Mouse (Mus musculus) cerebellum, adult 8-10 months (tissue): Measurements from ENCODE around the gene Nfkbil1.
A peak's percentile ranks its signal among the peaks of the same experiment; 100 is the strongest.

Experiments
- DNase-seq: peaks from one replicate; pipeline ENCODE4 v3.0.0; 2022

Gene Nfkbil1

DNA sequence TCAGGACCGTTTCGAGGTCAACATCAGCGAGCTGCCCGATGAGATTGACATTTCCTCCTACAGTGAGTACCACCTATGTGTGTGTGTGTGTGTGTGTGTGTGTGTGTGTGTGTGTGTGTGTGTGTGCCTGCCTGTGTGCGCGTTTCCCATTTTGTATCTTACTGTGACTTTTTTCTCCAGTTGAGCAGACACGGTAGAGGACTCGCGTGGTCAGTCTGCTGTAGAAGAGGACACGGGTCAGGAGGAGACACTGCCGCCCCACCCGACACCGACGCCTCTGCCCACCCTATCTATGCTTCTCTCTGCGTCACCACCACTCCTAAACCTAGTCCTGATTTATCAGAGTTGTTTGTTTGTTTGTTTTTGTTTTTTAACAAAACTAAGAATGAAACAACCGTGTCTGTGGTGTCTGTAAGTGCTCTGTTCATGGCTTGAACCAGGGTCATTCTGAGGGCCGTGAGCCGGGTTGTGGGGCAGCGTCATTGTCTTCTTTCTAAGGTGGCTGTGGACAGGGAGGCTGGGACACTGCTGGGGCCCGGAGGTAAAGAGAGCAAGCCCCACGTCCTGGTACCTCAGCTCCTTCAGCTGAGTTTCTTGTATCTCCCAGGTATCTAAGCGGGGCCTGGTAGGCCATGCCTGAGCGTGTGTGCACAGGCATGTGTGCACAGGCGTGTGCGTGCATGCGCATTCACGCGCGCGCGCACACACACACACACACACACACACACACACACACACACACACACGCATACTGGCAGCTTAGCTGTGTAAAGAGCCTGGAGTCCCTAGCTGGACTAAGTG, 17.9 kb upstream of the Nfkbil1 start:
- DNase-seq: peak; percentile 7

DNA sequence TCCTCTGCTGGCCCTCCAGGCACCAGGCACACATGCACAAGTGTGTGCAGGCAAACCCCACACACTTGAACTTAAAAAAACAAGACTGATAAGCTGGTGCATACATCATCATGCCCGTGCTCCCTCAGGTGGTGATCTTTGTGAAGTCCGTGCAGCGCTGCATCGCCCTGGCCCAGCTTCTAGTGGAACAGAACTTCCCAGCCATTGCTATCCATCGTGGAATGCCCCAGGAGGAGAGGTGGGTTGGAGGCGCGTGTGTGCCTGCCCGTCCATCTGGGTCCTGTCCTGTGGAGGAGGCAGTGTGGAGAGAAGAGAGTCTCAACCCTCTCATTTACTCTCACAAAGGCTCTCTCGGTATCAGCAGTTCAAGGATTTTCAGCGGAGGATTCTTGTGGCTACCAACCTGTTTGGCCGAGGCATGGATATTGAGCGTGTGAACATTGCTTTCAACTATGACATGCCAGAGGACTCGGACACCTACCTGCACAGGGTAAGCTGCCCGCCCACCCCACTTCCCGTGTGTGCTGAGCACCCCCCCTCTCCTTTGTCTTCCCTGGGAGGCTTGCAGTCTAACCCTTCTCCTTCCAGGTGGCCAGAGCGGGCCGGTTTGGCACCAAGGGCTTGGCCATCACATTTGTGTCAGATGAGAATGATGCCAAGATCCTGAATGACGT, 17.2 kb upstream of the Nfkbil1 start:
- peak; percentile 12 for DNase-seq

DNA sequence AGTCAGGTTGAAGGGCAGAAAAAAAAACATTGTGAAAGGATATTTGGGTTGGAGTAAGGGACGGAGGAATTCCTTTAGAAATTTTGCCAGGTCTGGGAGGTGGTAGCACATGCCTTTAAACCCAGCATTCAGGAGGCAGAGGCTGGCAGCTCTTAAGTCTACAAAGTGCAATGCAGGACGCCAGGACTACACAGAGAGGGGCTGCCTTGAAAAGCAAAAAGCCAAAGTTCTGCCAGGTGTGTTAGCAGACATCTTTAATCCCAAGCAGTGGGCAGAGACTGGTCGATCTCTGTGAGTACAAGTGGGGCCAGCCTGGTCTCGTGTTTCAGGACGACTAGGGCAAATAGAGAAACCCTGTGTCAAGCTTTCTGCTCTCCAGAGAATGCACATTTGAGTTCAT, 16.4 kb upstream of the Nfkbil1 start:
- peak; percentile 5 for DNase-seq

- DNase-seq: no peak
Measured at GRCm38 (mm10) chr17:35251162-35251719, 15.6 kb upstream of the Nfkbil1 start.

- no peak for DNase-seq
Measured at GRCm38 (mm10) chr17:35250348-35251120, 14.9 kb upstream of the Nfkbil1 start.

- no peak for DNase-seq
Measured at GRCm38 (mm10) chr17:35249451-35250197, 14.0 kb upstream of the Nfkbil1 start.

- no peak for DNase-seq
Measured at GRCm38 (mm10) chr17:35248986-35249385, 13.4 kb upstream of the Nfkbil1 start.

- no peak for DNase-seq
Measured at GRCm38 (mm10) chr17:35247144-35247543, 11.6 kb upstream of the Nfkbil1 start.

- DNase-seq: no peak
Measured at GRCm38 (mm10) chr17:35245731-35246623, 10.4 kb upstream of the Nfkbil1 start.

DNA sequence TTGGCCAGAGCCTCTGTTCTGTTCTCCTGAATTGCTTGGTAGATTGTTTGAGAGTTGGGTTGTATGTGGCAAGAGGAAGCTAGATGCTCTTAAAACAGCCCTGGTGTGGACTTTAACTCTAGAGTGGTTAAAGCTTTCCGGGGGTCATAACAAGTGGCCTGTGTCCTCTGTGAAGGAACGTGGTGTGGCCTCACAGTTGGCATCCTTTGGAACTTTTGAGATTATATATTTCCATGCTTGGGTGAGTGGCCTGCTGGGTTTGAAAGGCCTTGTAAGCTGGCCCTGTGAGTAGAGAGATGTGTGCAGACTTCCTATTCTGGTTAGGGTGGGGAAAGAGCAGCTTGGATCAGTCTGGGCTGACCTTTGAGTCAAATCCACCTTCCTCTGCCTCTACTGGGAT, 9.4 kb upstream of the Nfkbil1 start:
- no peak for DNase-seq

DNA sequence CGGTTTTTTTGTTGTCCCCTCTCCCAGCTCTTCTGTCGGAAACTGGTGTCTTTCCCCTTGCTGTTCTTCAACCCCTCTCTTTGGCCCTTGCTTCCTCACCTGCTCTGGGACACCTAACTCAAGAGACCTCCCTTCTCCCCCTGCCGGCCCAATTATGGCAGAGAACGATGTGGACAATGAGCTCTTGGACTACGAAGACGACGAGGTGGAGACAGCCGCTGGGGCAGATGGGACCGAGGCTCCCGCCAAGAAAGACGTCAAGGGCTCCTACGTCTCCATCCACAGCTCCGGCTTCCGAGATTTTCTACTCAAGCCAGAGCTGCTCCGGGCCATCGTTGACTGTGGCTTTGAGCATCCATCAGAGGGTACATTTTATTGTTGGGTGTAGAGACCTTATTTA, 7.5 kb upstream of the Nfkbil1 start:
- peak; percentile 56 for DNase-seq

DNA sequence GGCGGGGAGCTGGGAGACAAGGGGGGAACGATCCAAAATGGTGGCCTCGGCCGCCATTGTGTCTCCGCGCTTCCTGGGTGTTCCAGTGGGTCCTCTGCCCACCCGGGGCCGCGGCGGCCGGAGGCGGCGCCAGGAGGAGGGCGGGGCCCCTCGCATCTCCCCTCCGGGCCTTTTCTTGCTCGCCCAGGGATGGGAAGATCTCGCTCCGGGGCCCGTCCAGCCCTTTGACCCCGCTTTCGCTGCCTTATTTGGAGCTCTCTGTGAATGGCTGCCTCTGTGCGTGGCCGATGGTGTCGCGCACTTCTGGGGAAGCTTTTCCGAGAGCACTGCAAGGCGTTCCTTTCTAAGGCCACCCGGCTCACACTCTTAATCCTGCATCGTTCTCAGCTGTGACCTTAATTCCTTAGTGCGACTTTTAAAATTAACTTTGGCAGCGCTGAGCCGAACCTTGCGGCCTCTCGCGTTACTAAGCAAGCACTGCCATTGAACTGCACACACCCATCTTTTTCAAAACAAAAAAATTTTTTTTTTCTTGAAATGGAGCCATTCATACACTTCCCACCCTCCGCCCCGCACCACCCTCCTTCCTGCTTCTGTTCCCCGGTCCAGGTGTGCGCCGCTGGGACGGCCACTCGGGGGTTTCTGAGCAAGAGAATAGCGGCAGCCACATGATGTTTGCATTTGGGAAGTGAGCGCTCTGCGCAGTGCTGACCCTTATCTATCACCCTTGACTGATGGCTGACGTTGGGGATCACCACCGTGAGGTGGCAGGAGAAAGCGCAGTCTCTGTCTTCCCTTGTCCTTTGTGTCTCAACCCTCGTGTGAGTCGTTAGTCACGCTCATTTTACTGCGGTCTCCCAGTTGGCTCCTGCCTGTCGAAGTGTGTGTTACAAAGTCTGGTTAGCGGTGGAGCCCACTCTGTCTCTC, 6.7 kb upstream of the Nfkbil1 start:
- DNase-seq: no peak

DNA sequence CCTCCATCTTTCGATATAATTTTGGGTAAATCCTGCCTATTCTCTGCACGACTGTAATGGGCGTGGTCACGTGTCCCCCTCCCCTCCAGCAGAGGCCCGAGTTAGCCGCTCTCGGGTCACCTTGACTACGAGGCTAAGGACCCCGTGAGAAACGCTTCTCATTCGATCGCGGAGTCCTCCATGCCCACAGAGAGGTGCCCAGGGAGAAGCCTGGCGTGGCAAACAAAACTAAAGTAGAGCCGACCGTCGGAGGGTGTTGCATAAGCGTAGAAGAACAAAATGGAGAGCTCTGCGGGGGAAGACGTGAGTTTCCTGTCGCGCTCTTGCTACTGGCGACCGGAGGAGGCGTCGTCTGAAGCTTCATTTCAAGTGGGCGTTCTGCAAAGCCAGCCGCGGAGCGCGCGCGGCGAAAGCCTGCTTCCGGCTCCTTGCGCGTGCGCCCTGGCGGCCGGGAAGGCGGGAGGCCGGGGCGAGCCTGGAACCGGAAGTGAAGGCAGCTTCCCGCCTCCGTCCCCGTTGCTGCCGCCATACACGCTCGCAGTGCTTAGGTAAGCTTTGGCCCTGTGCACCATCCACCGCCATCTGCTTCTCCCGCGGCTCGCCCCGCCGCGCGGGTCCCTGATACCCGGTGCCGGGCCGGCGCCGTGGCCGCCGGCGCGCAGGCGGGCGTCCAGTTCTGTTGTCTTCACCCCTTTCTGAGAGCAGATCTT, 5.9 kb upstream of the Nfkbil1 start, which contains the start of gene Ddx39b:
TSS of gene Ddx39b (plus strand) at position 442 of the 710 bp plus-strand sequence.
- DNase-seq: peak; percentile 95

DNA sequence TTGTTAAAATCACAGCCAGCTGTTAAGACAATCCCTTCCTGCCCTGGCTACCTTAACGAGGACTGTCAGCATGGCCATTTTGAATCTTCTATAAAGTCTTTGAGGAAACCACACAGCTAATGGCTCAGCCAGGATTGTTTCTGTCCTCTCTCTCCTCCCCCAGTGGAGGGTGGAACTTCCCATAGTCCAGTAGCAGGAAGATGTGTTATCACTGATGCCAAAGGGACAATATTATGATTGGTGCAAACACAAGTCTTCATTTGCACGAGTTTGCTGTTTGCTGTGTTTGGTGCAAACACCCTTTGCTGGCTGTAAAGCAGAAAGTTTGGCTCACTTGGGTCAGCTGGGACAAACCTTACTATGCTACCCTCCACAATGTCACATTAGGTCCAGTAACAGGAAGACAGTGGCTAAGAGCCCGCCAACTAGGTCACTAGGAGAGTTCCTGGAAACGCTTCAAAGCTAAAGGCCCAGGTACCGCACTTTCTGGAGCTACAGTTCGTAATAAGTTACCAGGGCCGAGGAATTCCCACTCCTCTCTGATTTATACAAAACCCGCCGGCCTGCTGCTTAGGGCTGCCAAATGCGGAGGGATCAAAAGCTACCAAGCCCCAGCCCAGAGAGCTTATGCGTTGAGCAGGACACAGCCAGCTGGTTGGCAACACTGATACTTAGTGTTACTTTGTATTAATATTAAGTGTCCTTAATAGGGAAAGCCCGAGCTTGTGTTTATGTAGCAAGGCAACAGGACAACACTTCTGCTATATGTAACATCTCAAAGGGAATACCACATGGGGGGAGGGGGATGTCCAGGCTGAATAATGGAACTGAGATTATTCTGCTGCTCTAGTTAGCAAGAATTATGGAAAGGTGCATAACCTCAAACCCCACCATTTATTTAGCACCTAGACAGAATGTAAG, 5.1 kb upstream of the Nfkbil1 start:
- DNase-seq: peak; percentile 54

DNA sequence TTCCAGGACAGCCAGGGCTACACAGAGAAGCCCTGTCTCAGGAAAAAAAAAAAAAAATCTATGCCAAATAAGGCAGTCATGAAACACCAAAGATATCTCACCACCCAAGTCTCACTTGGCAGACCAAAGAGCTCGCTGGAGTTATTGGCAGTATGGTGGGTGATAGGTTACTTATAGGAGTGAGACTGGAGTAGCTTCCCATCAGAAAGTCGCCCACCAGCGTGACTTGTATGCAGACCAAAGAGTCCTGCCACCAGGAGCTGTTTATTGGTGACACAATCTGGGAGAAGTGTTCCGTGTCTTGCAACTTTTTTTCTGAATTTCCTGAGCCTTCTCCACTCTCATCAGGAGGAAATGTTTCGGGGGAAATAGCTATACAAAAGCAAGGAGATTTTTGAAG, 4.1 kb upstream of the Nfkbil1 start:
- no peak for DNase-seq

DNA sequence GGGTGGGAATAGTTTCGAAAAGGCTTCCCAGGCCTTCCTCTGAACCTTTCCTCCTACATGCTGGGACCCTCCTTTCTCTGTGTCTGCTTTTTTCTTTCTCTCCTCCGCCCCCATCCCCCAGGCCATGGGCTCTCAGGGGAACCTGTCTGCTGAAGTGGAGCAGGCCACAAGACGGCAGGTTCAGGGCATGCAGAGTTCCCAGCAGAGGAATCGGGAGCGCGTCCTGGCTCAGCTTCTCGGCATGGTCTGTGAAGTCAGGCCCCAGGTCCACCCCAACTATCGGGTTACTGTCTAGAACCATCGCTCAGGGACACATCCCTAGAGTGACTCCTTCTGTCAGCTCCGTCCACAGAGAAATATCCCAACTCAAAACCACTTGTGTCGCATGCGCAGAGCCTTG, 1.9 kb upstream of the Nfkbil1 start:
- no peak for DNase-seq

GRCm38 (mm10) chr17:35236996-35237395, 1.4 kb upstream of the Nfkbil1 start:
- DNase-seq: no peak

GRCm38 (mm10) chr17:35236390-35236746, 776 bp upstream of the Nfkbil1 start:
- peak; percentile 100 for DNase-seq

DNA sequence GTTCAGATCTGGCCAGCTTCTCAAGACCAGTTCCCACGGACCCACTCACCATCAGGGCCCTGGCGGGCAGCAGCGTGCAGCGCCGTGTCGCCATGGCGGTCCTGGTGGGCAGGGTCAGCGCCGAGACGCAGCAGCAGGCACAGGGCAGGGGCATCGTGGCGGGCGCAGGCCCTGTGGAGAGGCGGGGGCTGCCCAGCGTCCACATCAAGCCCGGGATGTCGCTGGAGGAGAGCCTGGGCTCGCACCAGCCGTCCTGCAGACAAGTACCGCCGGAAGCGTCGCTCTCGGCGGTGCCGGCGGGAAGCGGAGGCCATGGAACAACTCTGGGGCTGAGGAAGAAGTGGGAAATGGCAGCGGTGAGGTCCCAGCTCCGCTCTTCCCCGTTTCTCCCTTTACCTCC, 689 bp downstream of the Nfkbil1 start:
- DNase-seq: peak; percentile 54
